Mouse (Mus musculus) stomach, embryonic 14.5 days (tissue): ENCODE measurements at regions not wholly inside any gene's neighbourhood (a gene's known extent, or its start where the extent isn't known, plus 50 kb on each side); places are given as distances from the start of the nearest gene placed in this dataset.
A peak's percentile ranks its signal among the peaks of the same experiment; 100 is the strongest.

ENCODE experiments used
- ATAC-seq: fragments of 200-750 bp; cut with Nextera tagmentation; 2 replicates; pipeline ENCODE4 v1.8.0; 2017; ENCODE audit warnings: low read depth, moderate TSS enrichment; ENCODE audit not compliant: insufficient number of reproducible peaks, insufficient read depth, low FRiP score
- H3K27ac ChIP-seq: fragments of 300-500 bp; sonication (generic); 2 replicates; pipeline ENCODE4 v1.5.1; 2014; ENCODE audit warnings: mild to moderate bottlenecking, low read length, moderate library complexity, mixed read lengths
- H3K27me3 ChIP-seq: fragments of 300-500 bp; sonication (generic); 2 replicates; pipeline ENCODE4 v1.6.1; 2014; ENCODE audit warnings: low read length, control low read depth, mixed read lengths; ENCODE audit not compliant: control insufficient read depth, insufficient read depth
- H3K36me3 ChIP-seq: fragments of 300-500 bp; sonication (generic); 2 replicates; pipeline ENCODE4 v1.6.1; 2014; ENCODE audit warnings: mild to moderate bottlenecking, control low read depth, low read length, moderate library complexity, mixed read lengths; ENCODE audit not compliant: control insufficient read depth, insufficient read depth
- H3K4me1 ChIP-seq: fragments of 300-500 bp; sonication (generic); 2 replicates; pipeline ENCODE4 v1.6.1; 2014; ENCODE audit warnings: low read length, control low read depth, mixed read lengths; ENCODE audit not compliant: control insufficient read depth, insufficient read depth
- H3K4me2 ChIP-seq: fragments of 300-500 bp; sonication (generic); replicated peaks from 2 replicates; pipeline ENCODE4 v1.6.1; 2014; ENCODE audit warnings: low read depth, low read length, control low read depth
- H3K4me3 ChIP-seq: fragments of 300-500 bp; sonication (generic); 2 replicates; pipeline ENCODE4 v1.5.1; 2014; ENCODE audit warnings: low read depth, low read length, control low read depth
- H3K9ac ChIP-seq: fragments of 300-500 bp; sonication (generic); replicated peaks from 2 replicates; pipeline ENCODE4 v1.6.1; 2014; ENCODE audit warnings: low read depth, mild to moderate bottlenecking, control low read depth, low read length, moderate library complexity, mixed read lengths
- H3K9me3 ChIP-seq: fragments of 300-500 bp; sonication (generic); 2 replicates; pipeline ENCODE4 v1.6.1; 2016; ENCODE audit warnings: low read depth, low read length, control low read depth; ENCODE audit not compliant: control insufficient read depth
- WGBS: fragments of 180-500 bp; shearing (Covaris S2); extraction: QIAGEN DNeasy Blood & Tissue Kit; methylation state at CpG from one replicate; pipeline ENCODE4 v1.1.7; 2014; 5-methylcytosine and 5-hydroxymethylcytosine counted together

DNA sequence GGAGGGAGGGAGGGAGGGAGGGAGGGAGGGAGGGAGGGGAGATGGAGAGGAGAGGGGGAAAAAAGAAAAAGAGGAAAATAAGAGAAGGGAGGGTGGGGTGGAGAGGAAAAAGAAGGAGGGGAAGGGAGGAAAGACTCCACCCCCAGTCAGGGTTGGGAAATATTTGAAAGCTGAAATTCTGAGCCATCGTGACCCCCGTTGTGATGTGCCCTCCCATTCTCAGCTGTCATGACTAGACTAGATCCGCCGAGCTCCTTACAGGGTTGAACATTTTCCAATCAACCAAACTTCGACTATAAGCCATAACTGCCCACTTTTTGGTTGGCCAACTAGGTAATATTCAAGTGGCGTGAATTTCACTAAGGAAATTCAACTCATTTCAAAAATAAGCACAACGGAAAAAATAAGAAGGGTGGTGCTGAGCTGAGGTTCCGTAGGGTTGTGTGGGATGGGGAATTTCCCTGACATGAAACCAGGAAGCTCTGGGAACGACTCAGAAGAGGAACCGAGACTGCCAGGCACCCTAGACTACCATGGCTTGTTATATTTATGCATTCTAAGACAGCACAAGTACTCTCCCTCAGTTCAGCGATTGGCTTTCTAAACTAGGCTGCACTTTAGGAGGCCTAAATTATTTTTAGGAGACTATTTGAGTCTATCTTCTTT, 234.4 kb downstream of the Epha4 start:
- Histone ChIP-seq H3K4me1 (no peaks in the 10 kb centered on the region), H3K9ac (no peak overlapping the region), H3K9me3 (no peaks in the 10 kb centered on the region), H3K36me3 (no peaks in the 10 kb centered on the region), H3K27me3 (no peaks in the 10 kb centered on the region), H3K27ac (no peak overlapping the region), H3K4me3 (no peak overlapping the region), H3K4me2 (no peak overlapping the region)
- 86% methylated on average over 11 of the region's 11 CpGs for WGBS
- ATAC-seq = no peak

DNA sequence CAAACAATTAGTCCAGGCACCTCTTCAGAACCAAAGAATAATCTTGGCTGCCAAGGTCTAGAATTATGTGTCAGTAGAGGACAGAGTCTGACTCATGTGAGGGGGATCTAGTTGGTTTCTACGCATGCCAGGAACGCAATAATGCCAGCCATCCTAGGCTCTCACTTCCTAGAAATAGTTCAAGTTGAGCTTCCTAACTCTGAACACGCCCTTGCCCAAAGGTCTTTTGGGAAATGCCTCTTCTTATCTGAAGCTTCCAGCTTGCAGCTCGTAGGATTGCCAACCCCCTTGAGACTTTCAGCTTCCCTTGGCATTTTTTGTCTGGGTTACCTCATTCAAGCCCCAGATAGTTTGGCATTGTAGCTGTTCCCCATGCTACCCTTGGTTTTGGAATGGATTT, 233.1 kb downstream of the Epha4 start:
- WGBS = 90% methylated on average over 4 of the region's 4 CpGs
- no peak overlapping the region for H3K4me3 ChIP-seq
- H3K4me2 ChIP-seq = no peak overlapping the region
- no peak overlapping the region for H3K27ac ChIP-seq
- no peak for ATAC-seq
- no peaks in the 10 kb centered on the region for H3K36me3 ChIP-seq
- no peaks in the 10 kb centered on the region for H3K4me1 ChIP-seq
- no peak overlapping the region for H3K9ac ChIP-seq
- no peaks in the 10 kb centered on the region for H3K27me3 ChIP-seq
- no peaks in the 10 kb centered on the region for H3K9me3 ChIP-seq

DNA sequence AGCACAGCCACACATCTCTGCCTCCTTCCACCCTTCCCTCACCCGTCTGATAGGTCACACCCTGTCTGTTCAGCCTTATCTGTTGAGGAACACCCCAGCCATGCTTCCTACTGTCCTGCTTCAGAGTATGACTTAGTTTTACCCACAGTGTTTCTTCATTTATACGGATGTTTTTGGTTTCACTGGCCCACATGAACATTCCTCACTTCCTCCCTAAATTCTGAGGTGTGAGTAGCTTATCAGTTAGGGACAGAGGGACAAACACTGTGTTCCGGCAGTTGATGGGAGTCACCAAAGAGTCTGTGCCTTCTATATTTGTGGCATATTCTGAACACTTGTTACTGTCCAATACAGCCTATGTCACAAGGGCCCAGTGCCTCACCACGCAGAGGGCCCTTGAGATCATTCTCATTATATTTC, 216.2 kb downstream of the Epha4 start:
- H3K36me3 ChIP-seq = no peaks in the 10 kb centered on the region
- H3K4me2 ChIP-seq = no peak overlapping the region
- WGBS = 74% methylated on average over 4 of the region's 4 CpGs
- ATAC-seq = peak; percentile 82; the same call in 1 of the 2 replicates
- no peak overlapping the region for H3K27ac ChIP-seq
- H3K9ac ChIP-seq = no peak overlapping the region
- peaks cover 4% of the 10 kb centered on the region; the same call in 1 of the 2 replicates for H3K4me1 ChIP-seq
- no peak overlapping the region for H3K4me3 ChIP-seq
- no peaks in the 10 kb centered on the region for H3K9me3 ChIP-seq
- no peaks in the 10 kb centered on the region for H3K27me3 ChIP-seq

DNA sequence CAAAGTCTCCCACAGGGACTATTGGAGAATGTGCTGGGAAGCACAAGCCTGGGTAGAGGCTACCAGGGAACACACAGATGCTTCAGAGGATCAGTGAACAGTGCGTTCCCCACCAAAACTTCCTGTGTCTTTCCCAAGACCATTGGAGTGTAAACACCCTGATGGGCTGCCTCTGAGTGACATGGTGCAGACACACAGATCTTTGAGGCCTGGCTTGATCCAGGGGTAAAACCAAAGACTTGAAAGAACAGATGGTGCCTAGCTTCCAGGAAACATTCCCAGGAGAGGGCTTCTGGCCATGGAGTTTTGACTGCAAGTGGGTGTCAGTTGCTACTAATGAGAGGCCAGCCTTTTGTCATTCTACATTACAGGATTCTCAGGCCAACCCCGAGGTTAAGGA, 214.1 kb downstream of the Epha4 start:
- no peaks in the 10 kb centered on the region for H3K36me3 ChIP-seq
- ATAC-seq = no peak
- H3K4me2 ChIP-seq = no peak overlapping the region
- 46% methylated on average over 2 of the region's 2 CpGs for WGBS
- H3K4me1 ChIP-seq = peaks cover 4% of the 10 kb centered on the region; the same call in 1 of the 2 replicates
- H3K9me3 ChIP-seq = no peaks in the 10 kb centered on the region
- no peaks in the 10 kb centered on the region for H3K27me3 ChIP-seq
- no peak overlapping the region for H3K9ac ChIP-seq
- no peak overlapping the region for H3K27ac ChIP-seq
- no peak overlapping the region for H3K4me3 ChIP-seq

DNA sequence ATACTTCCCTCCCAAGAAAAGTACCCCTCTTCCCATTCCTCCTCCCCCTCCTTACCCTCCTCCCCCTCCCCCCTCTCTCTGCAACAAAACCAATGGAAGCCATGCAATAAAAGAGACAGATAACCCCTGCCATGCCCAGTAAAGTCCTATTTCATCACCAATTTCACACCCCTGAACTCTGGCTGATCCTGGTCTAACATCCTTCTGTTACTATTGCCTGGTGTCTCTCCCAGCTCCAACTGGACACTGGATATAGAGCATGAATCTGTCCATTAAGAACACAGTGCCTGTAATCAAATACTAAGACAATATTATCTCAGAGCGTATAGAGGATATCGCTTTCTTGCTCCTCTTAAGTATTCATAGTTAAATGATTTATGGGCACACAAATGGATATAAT, 210.1 kb downstream of the Epha4 start:
- no peak overlapping the region for H3K27ac ChIP-seq
- H3K36me3 ChIP-seq = no peaks in the 10 kb centered on the region
- H3K4me2 ChIP-seq = no peak overlapping the region
- ATAC-seq = no peak
- H3K4me1 ChIP-seq = peaks cover 4% of the 10 kb centered on the region; the same call in 1 of the 2 replicates
- no peaks in the 10 kb centered on the region for H3K27me3 ChIP-seq
- no peak overlapping the region for H3K4me3 ChIP-seq
- no peak overlapping the region for H3K9ac ChIP-seq
- no peaks in the 10 kb centered on the region for H3K9me3 ChIP-seq
- 75% methylated on average over 2 of the region's 2 CpGs for WGBS

DNA sequence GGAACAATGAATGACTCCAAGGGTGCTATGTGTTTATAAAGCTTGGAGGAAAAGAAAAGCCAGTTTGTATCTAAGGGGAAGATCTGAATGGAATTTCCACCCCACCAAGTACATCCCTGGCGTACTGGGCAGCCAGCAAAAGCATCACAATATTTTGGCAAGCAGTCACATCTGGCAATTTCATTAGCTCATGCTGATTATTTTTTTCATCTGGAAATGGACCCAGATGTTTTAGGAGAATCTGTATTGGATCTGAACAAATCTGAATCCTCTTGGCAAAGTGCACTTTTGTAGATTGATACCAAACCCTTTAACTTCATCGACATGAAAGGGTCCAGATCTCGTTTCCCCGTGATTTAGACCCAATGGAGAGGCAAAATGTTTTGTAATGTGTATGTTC, 207.1 kb downstream of the Epha4 start:
- Histone ChIP-seq H3K9me3 (no peaks in the 10 kb centered on the region), H3K9ac (no peak overlapping the region), H3K4me2 (no peak overlapping the region), H3K4me1 (no peaks in the 10 kb centered on the region), H3K27me3 (no peaks in the 10 kb centered on the region), H3K27ac (no peak overlapping the region), H3K36me3 (no peaks in the 10 kb centered on the region), H3K4me3 (no peak overlapping the region)
- WGBS = 57% methylated on average over 4 of the region's 4 CpGs
- no peak for ATAC-seq

DNA sequence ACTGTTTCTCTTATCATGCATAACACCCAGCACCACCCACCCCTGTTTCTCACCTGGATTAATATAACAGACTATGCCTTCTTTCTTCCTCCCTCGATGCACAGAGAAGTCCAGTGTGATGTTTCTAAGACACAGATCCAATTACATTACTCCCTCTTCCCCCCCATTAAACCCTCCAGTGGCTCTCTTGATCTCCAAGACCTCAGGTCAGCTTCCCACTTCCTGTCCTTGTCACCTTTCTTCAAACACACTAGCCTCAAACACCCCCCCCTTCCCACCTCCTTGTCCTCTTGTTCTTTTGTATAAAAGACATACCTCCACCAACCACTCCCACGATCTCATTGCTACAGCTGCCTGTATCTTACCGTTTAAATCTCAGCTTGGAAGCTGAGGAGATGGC, 201.8 kb downstream of the Epha4 start:
- no peak for ATAC-seq
- 37% methylated on average over 3 of the region's 3 CpGs for WGBS
- Histone ChIP-seq H3K27ac (no peak overlapping the region), H3K4me2 (no peak overlapping the region), H3K4me1 (no peaks in the 10 kb centered on the region), H3K9me3 (no peaks in the 10 kb centered on the region), H3K9ac (no peak overlapping the region), H3K36me3 (no peaks in the 10 kb centered on the region), H3K4me3 (no peak overlapping the region), H3K27me3 (no peaks in the 10 kb centered on the region)

DNA sequence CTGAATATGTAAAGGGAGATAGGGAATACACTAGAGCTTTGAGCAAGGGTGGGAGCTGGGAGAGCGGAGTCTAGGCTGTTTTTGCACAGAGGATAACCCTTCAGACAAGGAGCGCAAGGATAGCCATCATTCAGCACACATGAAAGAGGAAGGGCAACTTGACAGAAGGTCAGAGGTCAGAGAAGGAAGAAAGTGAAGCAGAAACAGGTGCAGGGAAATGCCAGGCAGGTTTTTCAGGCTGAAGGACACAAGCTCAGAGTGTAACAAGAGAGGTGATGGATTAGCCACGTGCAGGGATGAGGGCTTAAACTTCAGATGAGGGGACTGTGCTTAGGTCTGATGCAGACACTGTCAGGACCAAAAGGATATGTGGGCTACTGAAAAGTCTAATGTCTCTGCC, 199.5 kb downstream of the Epha4 start:
- H3K4me2 ChIP-seq = no peak overlapping the region
- H3K4me3 ChIP-seq = no peak overlapping the region
- H3K9ac ChIP-seq = no peak overlapping the region
- no peaks in the 10 kb centered on the region for H3K36me3 ChIP-seq
- no peaks in the 10 kb centered on the region for H3K4me1 ChIP-seq
- ATAC-seq = no peak
- H3K27ac ChIP-seq = no peak overlapping the region
- H3K9me3 ChIP-seq = no peaks in the 10 kb centered on the region
- 62% methylated on average over 3 of the region's 3 CpGs for WGBS
- no peaks in the 10 kb centered on the region for H3K27me3 ChIP-seq

DNA sequence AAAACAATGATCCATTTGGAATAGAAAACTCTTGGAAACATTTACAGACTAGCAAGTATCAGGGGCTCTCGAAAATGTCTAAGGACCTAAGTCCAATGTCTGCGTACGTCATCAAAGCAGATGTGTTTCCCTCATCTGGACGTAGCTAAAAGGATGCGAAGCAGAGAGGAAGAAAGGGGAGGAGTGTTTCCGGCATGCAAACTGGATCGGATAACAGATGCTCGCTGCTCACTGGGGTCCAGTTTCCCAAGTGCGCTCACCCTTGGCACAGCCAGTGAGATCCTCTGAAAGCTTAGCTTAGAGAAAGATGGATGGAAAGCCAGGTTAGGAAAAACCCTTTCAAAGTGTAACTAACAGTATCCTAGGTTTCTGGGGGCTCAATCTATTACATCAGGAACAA, 198.7 kb downstream of the Epha4 start:
- WGBS = 44% methylated on average over 9 of the region's 9 CpGs
- ATAC-seq = no peak
- H3K4me1 ChIP-seq = no peaks in the 10 kb centered on the region

More for the DNA sequence above, 198.7 kb downstream of the Epha4 start:
- H3K4me3 ChIP-seq = no peak overlapping the region
- H3K4me2 ChIP-seq = no peak overlapping the region
- H3K27me3 ChIP-seq = no peaks in the 10 kb centered on the region
- no peak overlapping the region for H3K27ac ChIP-seq
- H3K9me3 ChIP-seq = no peaks in the 10 kb centered on the region
- H3K9ac ChIP-seq = no peak overlapping the region
- no peaks in the 10 kb centered on the region for H3K36me3 ChIP-seq
